Comparison of ENCODE assay signal across 13 mouse cellular contexts in genomic region chr4:72105702-72106101, GRCm38 (mm10).
DNase-seq lines count a peak whose midpoint lies in the region; ATAC-seq and TF ChIP-seq lines count a peak whose summit lies in the region.
"Had no signal": no experiment of that assay in that cellular context is flagged by ENCODE, and none has a peak within 500 bp of the region (broad histone marks: within the 10 kb centered on the region; RNA-seq: fewer than 3 reads in every experiment).

No protein-coding gene starts in this region.

- H3K36me3 ChIP-seq in lung, embryonic 14.5 days (ENCODE audit: insufficient read depth): 0 out of 2 replicates have a peak, but pooled peaks cover 8% of the 10 kb centered on the region
- H3K36me3 ChIP-seq in forebrain, embryonic 14.5 days (ENCODE audit: control insufficient read depth, insufficient read depth, low read length): 0 out of 2 replicates have a peak, but pooled peaks cover 4% of the 10 kb centered on the region
- peaks cover 4% of the 10 kb centered on the region; the same call in 1 of the 2 replicates for H3K36me3 ChIP-seq in neural tube, embryonic 12.5 days

- no peak overlapping the region for H3K27ac ChIP-seq in lung, embryonic 14.5 days (ENCODE audit: low read depth)
- no peak overlapping the region for H3K27ac ChIP-seq in forebrain, embryonic 14.5 days (ENCODE audit: low read depth, low read length)
- H3K27ac ChIP-seq in neural tube, embryonic 12.5 days: no peak overlapping the region
- H3K27ac ChIP-seq: heart, embryonic 10.5 days had no signal

- peak; percentile 12 for DNase-seq in lung, embryonic 14.5 days
- DNase-seq in lung, postnatal 14 days: no peak
- DNase-seq in brain, adult 2 months (ENCODE audit: low read depth, low spot score): peak; percentile 12
- DNase-seq in forebrain, embryonic 14.5 days (ENCODE audit: low spot score): peak; percentile 66
- DNase-seq in adrenal gland, postnatal 4 days (ENCODE audit: low spot score in 2 of 2): no peak
- no peak for DNase-seq in right cerebral cortex, postnatal 36 days (ENCODE audit: low spot score in 2 of 2)
- DNase-seq: cerebellum, adult 11-12 months; embryo, embryonic 11 days; thymus, postnatal 4 days had no signal

- no peak for TF ChIP-seq CTCF in lung, embryonic 14.5 days (IDR thresholded peaks at IDR 0.05; ENCODE audit: low read depth)

- H3K9ac ChIP-seq in lung, embryonic 14.5 days: no peak overlapping the region
- H3K9ac ChIP-seq in forebrain, embryonic 14.5 days (ENCODE audit: low read length): no peak overlapping the region
- no peak overlapping the region for H3K9ac ChIP-seq in neural tube, embryonic 12.5 days

- H3K27me3 ChIP-seq in lung, embryonic 14.5 days (ENCODE audit: insufficient read depth, low read length): no peaks in the 10 kb centered on the region
- H3K27me3 ChIP-seq in forebrain, embryonic 14.5 days (replicated peaks; ENCODE audit: control insufficient read depth, insufficient read depth, low read length): no peaks in the 10 kb centered on the region
- H3K27me3 ChIP-seq in neural tube, embryonic 12.5 days (replicated peaks): no peaks in the 10 kb centered on the region

- 0 out of 2 replicates have a peak, but pooled peaks cover 3% of the 10 kb centered on the region for H3K9me3 ChIP-seq in lung, embryonic 14.5 days (ENCODE audit: low read depth, low read length)
- H3K9me3 ChIP-seq in forebrain, embryonic 14.5 days (replicated peaks; ENCODE audit: control insufficient read depth, low read length): 0 out of 2 replicates have a peak, but pooled peaks cover 4% of the 10 kb centered on the region
- H3K9me3 ChIP-seq in neural tube, embryonic 12.5 days: peaks cover 6% of the 10 kb centered on the region; the same call in 1 of the 2 replicates
- H3K9me3 ChIP-seq: heart, embryonic 10.5 days had no signal

- no peaks in the 10 kb centered on the region for H3K4me1 ChIP-seq in lung, embryonic 14.5 days (ENCODE audit: insufficient read depth)
- no peaks in the 10 kb centered on the region for H3K4me1 ChIP-seq in forebrain, embryonic 14.5 days (ENCODE audit: control insufficient read depth, insufficient read depth, low read length)
- no peaks in the 10 kb centered on the region for H3K4me1 ChIP-seq in neural tube, embryonic 12.5 days
- H3K4me1 ChIP-seq: heart, embryonic 10.5 days had no signal

- no peak overlapping the region for H3K4me2 ChIP-seq in lung, embryonic 14.5 days
- no peak overlapping the region for H3K4me2 ChIP-seq in forebrain, embryonic 14.5 days (ENCODE audit: low read length)
- H3K4me2 ChIP-seq in neural tube, embryonic 12.5 days (replicated peaks): no peak overlapping the region

- H3K4me3 ChIP-seq in lung, embryonic 14.5 days (ENCODE audit: low read depth, low read length): no peak overlapping the region
- H3K4me3 ChIP-seq in forebrain, embryonic 14.5 days (ENCODE audit: low read depth, low read length): no peak overlapping the region
- no peak overlapping the region for H3K4me3 ChIP-seq in neural tube, embryonic 12.5 days
- H3K4me3 ChIP-seq: heart, embryonic 10.5 days had no signal

- ATAC-seq in lung, embryonic 14.5 days (ENCODE audit: insufficient read depth): peak; percentile 58; the same call in 1 of the 2 replicates
- ATAC-seq in forebrain, embryonic 14.5 days: peak; percentile 77
- ATAC-seq in neural tube, embryonic 12.5 days (ENCODE audit: low FRiP score, low read depth): peak; percentile 28
- ATAC-seq: inflammation-experienced regulatory T-cells, adult 6 months; lung, postnatal 0 days had no signal

Comparison
In these comparisons a context has a peak if more than half of its experiments do, and no peak if none do; other contexts are left out.
1. DNase-seq: peak in lung, embryonic 14.5 days (single experiment), brain, adult 2 months (single experiment) and forebrain, embryonic 14.5 days (single experiment); none in lung, postnatal 14 days (single experiment), adrenal gland, postnatal 4 days (0 of 2) and right cerebral cortex, postnatal 36 days (0 of 2).
2. Peak in every context shown above with its lines, with median percentiles within 50 percentile points of each other: ATAC-seq.